Mouse (Mus musculus) MEL (cell line): ENCODE results near the gene Dyrk3. TPM values are rescaled to one million over a fixed set of nuclear protein-coding genes. Genes with fewer than 3 reads are reported as not detected.

Experiments
- DNase-seq: peaks from one replicate; pipeline ENCODE4 v3.0.0; 2011; ENCODE audit warnings: low read depth, low spot score
- H3K27ac ChIP-seq: 2 replicates; pipeline ENCODE4 v1.5.1; 2012; ENCODE audit warnings: low read depth, mild to moderate bottlenecking, control low read depth, low read length, moderate library complexity; ENCODE audit not compliant: control insufficient read depth
- H3K27me3 ChIP-seq, 2 experiments: fragments of 150-350 bp in 1 of 2; sonication (generic) in 1 of 2; 2 replicates each; pipeline ENCODE4 v1.6.1; 2012; ENCODE audit warnings: low read length in 2 of 2, mild to moderate bottlenecking in 2 of 2, improper control_type of control experiment in 1 of 2, moderate library complexity in 1 of 2; ENCODE audit not compliant: insufficient read depth in 2 of 2, control insufficient read depth in 1 of 2
- H3K36me3 ChIP-seq, 2 experiments: 2 replicates each; pipeline ENCODE4 v1.6.1; 2012 to 2014; ENCODE audit warnings: low read length in 2 of 2, improper control_type of control experiment in 1 of 2, inconsistent platforms in 1 of 2, mild to moderate bottlenecking in 1 of 2; ENCODE audit not compliant: insufficient read depth in 2 of 2, control insufficient read depth in 1 of 2
- H3K4me1 ChIP-seq, 2 experiments: fragments of 150-350 bp in 1 of 2; sonication (generic) in 1 of 2; 2 replicates each; pipeline ENCODE4 v1.6.1; 2012; ENCODE audit warnings: low read length in 2 of 2, improper control_type of control experiment in 1 of 2, mild to moderate bottlenecking in 1 of 2; ENCODE audit not compliant: insufficient read depth in 2 of 2, control insufficient read depth in 1 of 2
- H3K4me3 ChIP-seq, 2 experiments: fragments of 150-350 bp in 1 of 2; sonication (generic) in 1 of 2; 2 replicates each; pipeline ENCODE4 v1.5.1; 2012; ENCODE audit warnings: low read depth in 2 of 2, low read length in 2 of 2, mild to moderate bottlenecking in 2 of 2, moderate library complexity in 2 of 2, control low read depth in 1 of 2, improper control_type of control experiment in 1 of 2; ENCODE audit not compliant: control insufficient read depth in 1 of 2, insufficient read depth in 1 of 2
- H3K79me2 ChIP-seq: 2 replicates; pipeline ENCODE4 v1.6.1; 2012; ENCODE audit warnings: mild to moderate bottlenecking, low read length, moderate library complexity; ENCODE audit not compliant: control insufficient read depth, poor library complexity, insufficient read depth
- H3K9ac ChIP-seq: 2 replicates; pipeline ENCODE4 v1.6.1; 2012; ENCODE audit warnings: low read depth, mild to moderate bottlenecking, control low read depth, low read length, moderate library complexity; ENCODE audit not compliant: control insufficient read depth, poor library complexity, severe bottlenecking
- H3K9me3 ChIP-seq: fragments of 150-350 bp; sonication (generic); replicated peaks from 2 replicates; pipeline ENCODE4 v1.6.1; 2012; ENCODE audit warnings: mild to moderate bottlenecking, low read length, improper control_type of control experiment, moderate library complexity; ENCODE audit not compliant: insufficient read depth
- ELF1 ChIP-seq: IDR thresholded peaks from 2 replicates; pipeline ENCODE4 v1.6.1; 2014; ENCODE audit warnings: low read depth, mild to moderate bottlenecking, inconsistent platforms, low read length, improper control_type of control experiment, moderate library complexity
- GABPA ChIP-seq: IDR thresholded peaks from 2 replicates; pipeline ENCODE4 v1.6.1; 2012; ENCODE audit warnings: low read depth, mild to moderate bottlenecking, inconsistent platforms, low read length, improper control_type of control experiment, moderate library complexity
- MAZ ChIP-seq: IDR thresholded peaks from 2 replicates; pipeline ENCODE4 v1.6.1; 2012; ENCODE audit warnings: low read depth, mild to moderate bottlenecking, inconsistent platforms, low read length, improper control_type of control experiment
- NELFE ChIP-seq: IDR thresholded peaks from 2 replicates; pipeline ENCODE4 v1.6.1; 2011; ENCODE audit warnings: low read depth, low read length, improper control_type of control experiment
- POLR2A ChIP-seq, 2 experiments: IDR thresholded peaks; 2 replicates each; pipeline ENCODE4 v1.6.1; 2011 to 2012; ENCODE audit warnings: low read length in 2 of 2, mild to moderate bottlenecking in 2 of 2, control low read depth in 1 of 2, improper control_type of control experiment in 1 of 2, low read depth in 1 of 2, moderate library complexity in 1 of 2; ENCODE audit not compliant: control insufficient read depth in 1 of 2, insufficient read depth in 1 of 2, poor library complexity in 1 of 2
- SIN3A ChIP-seq: IDR thresholded peaks from 2 replicates; pipeline ENCODE4 v1.6.1; 2012; ENCODE audit warnings: low read length, improper control_type of control experiment, inconsistent platforms
- SMC3 ChIP-seq: IDR thresholded peaks from 2 replicates; pipeline ENCODE4 v1.6.1; 2011; ENCODE audit warnings: low read depth, low read length, improper control_type of control experiment
- USF2 ChIP-seq, 2 experiments: IDR thresholded peaks; 2 replicates each; pipeline ENCODE4 v1.6.1; 2011 to 2012; ENCODE audit warnings: improper control_type of control experiment in 2 of 2, low read length in 2 of 2, borderline replicate concordance in 1 of 2, inconsistent platforms in 1 of 2, low read depth in 1 of 2, mild to moderate bottlenecking in 1 of 2; ENCODE audit not compliant: insufficient read depth in 1 of 2
- polyA plus RNA-seq, 2 experiments: library from polyadenylated mRNA; stranded (reverse) in 1 of 2; unstranded in 1 of 2; fragments of >175 nt in 1 of 2; fragments of >200 nt in 1 of 2; gene quantifications; 2 replicates each; pipeline versions ENCODE4 v1.2.1 to v1.2.4; 2012; ENCODE audit warnings: low replicate concordance in 2 of 2, low read depth in 1 of 2; ENCODE audit not compliant: insufficient read length in 2 of 2, insufficient read depth in 1 of 2, missing spikeins in 1 of 2
- total RNA-seq: library from RNA; depleted of rRNA; stranded (reverse); fragments of 300-350 nt; gene quantifications from 2 replicates; pipeline ENCODE4 v1.2.3, GENCODE M21; 2012

Dyrk3 gene
- total and polyA plus RNA-seq, 3 experiments, result 8.6 to 11.8 TPM; not detected in 1

DNA sequence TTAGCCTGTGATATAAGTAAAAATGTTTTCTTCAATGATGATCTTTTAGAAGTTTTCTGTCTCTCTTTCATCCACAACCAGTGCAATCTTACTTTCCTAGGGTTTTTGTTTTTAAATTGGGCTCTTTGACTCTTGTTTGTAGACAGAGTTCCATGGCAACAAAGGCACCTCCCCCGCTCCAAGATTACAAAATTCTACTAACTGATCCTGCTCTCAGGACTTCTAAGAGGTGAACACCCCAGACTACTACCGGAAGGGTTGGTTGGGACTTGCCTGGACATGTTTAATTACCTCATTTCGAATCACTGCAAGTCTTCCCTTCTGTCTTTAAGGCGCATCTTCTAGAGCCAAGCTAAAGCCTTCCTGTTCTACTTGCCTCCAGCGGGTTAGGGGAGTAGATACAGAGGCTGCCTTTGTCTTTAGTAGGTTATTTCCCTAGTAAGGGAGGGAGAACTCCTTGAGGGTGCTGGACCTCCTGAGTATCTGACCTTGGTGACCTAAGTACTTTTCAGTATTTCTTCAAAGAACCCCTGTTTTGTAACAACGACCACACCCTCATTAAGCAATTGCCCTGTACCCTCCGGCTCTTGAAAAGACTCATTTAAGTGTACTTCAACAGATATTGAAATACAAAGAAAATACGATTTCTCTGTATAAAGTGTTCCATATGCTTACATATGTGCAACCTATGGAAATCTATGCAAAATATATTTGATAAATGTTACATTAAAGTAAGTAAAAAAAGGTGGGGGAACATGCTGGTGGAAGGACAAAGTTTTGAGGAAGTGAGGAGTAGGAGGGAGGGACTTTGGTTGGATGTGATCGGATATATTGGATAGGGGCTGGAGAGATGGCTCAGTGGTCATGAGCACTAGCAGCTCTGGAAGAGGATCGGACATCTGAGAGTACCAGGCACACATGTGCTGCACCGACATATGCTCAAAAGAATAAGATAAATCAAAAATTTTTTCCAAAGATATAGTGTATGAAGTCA is 1.3 kb upstream of the Dyrk3 start:
- TF ChIP-seq USF2 (IDR thresholded peaks at IDR 0.05; ENCODE audit: borderline replicate concordance in 1 of 2, insufficient read depth in 1 of 2, low read depth in 1 of 2, low read length in 2 of 2), result no peak
- no peak for TF ChIP-seq NELFE
- no peak for TF ChIP-seq GABPA
- TF ChIP-seq SMC3, result no peak
- H3K9ac ChIP-seq, result peak overlapping the region; percentile 64
- peaks cover 0 to 44% of the 10 kb centered on the region in 2 experiments; a peak in 2 of 4 replicates for H3K36me3 ChIP-seq
- DNase-seq, result peak; percentile 57
- H3K79me2 ChIP-seq, result peaks cover 6% of the 10 kb centered on the region
- H3K4me3 ChIP-seq, result peak overlapping the region; percentile 80 to 88
- H3K27ac ChIP-seq, result no peak overlapping the region; the same call in 1 of the 2 replicates
- no peaks in the 10 kb centered on the region for H3K27me3 ChIP-seq
- H3K9me3 ChIP-seq, result no peaks in the 10 kb centered on the region
- H3K4me1 ChIP-seq, result peaks cover 32 to 39% of the 10 kb centered on the region in 2 experiments

- peak; percentile 63 for DNase-seq
- Histone ChIP-seq H3K36me3 (peaks cover 3 to 43% of the 10 kb centered on the region in 2 experiments), H3K9ac (peak overlapping the region; percentile 72), H3K4me1 (peaks cover 32% of the 10 kb centered on the region in 2 experiments), H3K27ac (peak overlapping the region; percentile 11; the same call in 1 of the 2 replicates), H3K27me3 (no peaks in the 10 kb centered on the region), H3K9me3 (no peaks in the 10 kb centered on the region), H3K79me2 (peaks cover 9% of the 10 kb centered on the region), H3K4me3 (peak overlapping the region; percentile 88 to 89)
- 0 out of 4 replicates have a peak, but pooled peaks of 1 of the 2 experiments have one; percentile 24 for TF ChIP-seq POLR2A (IDR thresholded peaks at IDR 0.05; ENCODE audit: control insufficient read depth in 1 of 2, insufficient read depth in 1 of 2, low read depth in 1 of 2, low read length in 2 of 2, poor library complexity in 1 of 2)
- no peak for TF ChIP-seq MAZ
Observed at GRCm38 (mm10) chr1:131137717-131138118, 422 bp downstream of the Dyrk3 start.

GRCm38 (mm10) chr1:131137111-131137510 is 1.0 kb downstream of the Dyrk3 start:
- peaks cover 9% of the 10 kb centered on the region for H3K79me2 ChIP-seq
- TF ChIP-seq SIN3A, result peak; percentile 57; the same call in 1 of the 2 replicates
- TF ChIP-seq ELF1, result no peak
- H3K27me3 ChIP-seq, result no peaks in the 10 kb centered on the region
- peak overlapping the region; percentile 43 for H3K27ac ChIP-seq
- peaks cover 3 to 38% of the 10 kb centered on the region in 2 experiments for H3K36me3 ChIP-seq
- no peaks in the 10 kb centered on the region for H3K9me3 ChIP-seq
- peak overlapping the region; percentile 72 for H3K9ac ChIP-seq
- H3K4me3 ChIP-seq, result peak overlapping the region; percentile 53 to 88
- H3K4me1 ChIP-seq, result peaks cover 29 to 30% of the 10 kb centered on the region in 2 experiments
- DNase-seq, result peak; percentile 45
